Mouse (Mus musculus) CH12.LX (cell line): Measurements from ENCODE around the gene Cpa2. TPM values are rescaled to one million over a fixed set of nuclear protein-coding genes. Genes with fewer than 3 reads are reported as not detected.

Source experiments
- DNase-seq: peaks from one replicate; pipeline ENCODE4 v3.0.0-alpha.2; 2013; ENCODE audit errors: extremely low read depth
- H3K27ac ChIP-seq: 2 replicates; pipeline ENCODE4 v1.5.1; 2012; ENCODE audit warnings: low read depth, mild to moderate bottlenecking, control low read depth, moderate library complexity; ENCODE audit not compliant: insufficient read depth
- H3K27me3 ChIP-seq: replicated peaks from 2 replicates; pipeline ENCODE3; 2012; ENCODE audit warnings: inconsistent platforms
- H3K36me3 ChIP-seq, 2 experiments: replicated peaks in 1 of 2; 2 replicates each; pipeline versions ENCODE3 to v1.6.1; 2012; ENCODE audit warnings: inconsistent platforms in 1 of 2, low read length in 1 of 2, mild to moderate bottlenecking in 1 of 2, mixed read lengths in 1 of 2, moderate library complexity in 1 of 2; ENCODE audit not compliant: control insufficient read depth in 1 of 2, insufficient read depth in 1 of 2
- H3K4me1 ChIP-seq, 2 experiments: 2 replicates each; pipeline ENCODE4 v1.6.1; 2012; ENCODE audit warnings: inconsistent platforms in 1 of 2, moderate library complexity in 1 of 2; ENCODE audit not compliant: insufficient read depth in 2 of 2, control insufficient read depth in 1 of 2
- H3K4me2 ChIP-seq: 2 replicates; pipeline ENCODE4 v1.6.1; 2012; ENCODE audit warnings: low read depth, mild to moderate bottlenecking, control low read depth; ENCODE audit not compliant: poor library complexity, insufficient read depth, severe bottlenecking
- H3K4me3 ChIP-seq, 3 experiments: fragments of 150-350 bp in 1 of 3; sonication (generic) in 1 of 3; replicated peaks in 1 of 3; 2 replicates each; pipeline versions ENCODE3 to v1.5.1; 2011 to 2012; ENCODE audit warnings: low read depth in 2 of 3, low read length in 2 of 3, mild to moderate bottlenecking in 2 of 3, moderate library complexity in 2 of 3, control low read depth in 1 of 3, improper control_type of control experiment in 1 of 3, inconsistent platforms in 1 of 3, mixed read lengths in 1 of 3; ENCODE audit not compliant: poor library complexity in 1 of 3
- H3K79me2 ChIP-seq: replicated peaks from 2 replicates; pipeline ENCODE4 v1.6.1; 2012; ENCODE audit warnings: mild to moderate bottlenecking, moderate library complexity; ENCODE audit not compliant: control insufficient read depth, poor library complexity, insufficient read depth, severe bottlenecking; ENCODE audit errors: extremely low read depth
- H3K9ac ChIP-seq: 2 replicates; pipeline ENCODE4 v1.6.1; 2012; ENCODE audit warnings: low read depth, mild to moderate bottlenecking, control low read depth, moderate library complexity; ENCODE audit not compliant: insufficient read depth
- H3K9me3 ChIP-seq: replicated peaks from 2 replicates; pipeline ENCODE3; 2012; ENCODE audit warnings: low read length, inconsistent platforms, mixed read lengths
- BHLHE40 ChIP-seq: IDR thresholded peaks from 2 replicates; pipeline ENCODE4 v1.6.1; 2011; ENCODE audit warnings: mild to moderate bottlenecking, low read depth, low read length, improper control_type of control experiment
- CTCF ChIP-seq, 2 experiments: IDR thresholded peaks in 1 of 2; conservative IDR thresholded peaks in 1 of 2; 2 replicates each; pipeline ENCODE4 v1.5.1; 2011 to 2012; ENCODE audit warnings: low read depth in 2 of 2, low read length in 2 of 2, improper control_type of control experiment in 1 of 2, inconsistent platforms in 1 of 2, mild to moderate bottlenecking in 1 of 2, moderate library complexity in 1 of 2
- E2F4 ChIP-seq: IDR thresholded peaks from 2 replicates; pipeline ENCODE4 v1.6.1; 2011; ENCODE audit warnings: low read depth, low read length, improper control_type of control experiment; ENCODE audit not compliant: insufficient replicate concordance
- ELF1 ChIP-seq: IDR thresholded peaks from 2 replicates; pipeline ENCODE4 v1.6.1; 2014; ENCODE audit warnings: low read depth, mild to moderate bottlenecking, inconsistent platforms, low read length, improper control_type of control experiment
- ETS1 ChIP-seq: conservative IDR thresholded peaks from 2 replicates; pipeline ENCODE4 v1.6.1; 2012; ENCODE audit warnings: low read depth, mild to moderate bottlenecking, inconsistent platforms, low read length, improper control_type of control experiment, moderate library complexity
- GABPA ChIP-seq: IDR thresholded peaks from 2 replicates; pipeline ENCODE4 v1.6.1; 2012; ENCODE audit warnings: low read depth, low read length, improper control_type of control experiment, inconsistent platforms; ENCODE audit not compliant: insufficient replicate concordance
- HCFC1 ChIP-seq: IDR thresholded peaks from 2 replicates; pipeline ENCODE4 v1.6.1; 2012; ENCODE audit warnings: low read depth, mild to moderate bottlenecking, inconsistent platforms, low read length, improper control_type of control experiment
- IRF4 ChIP-seq: IDR thresholded peaks from 2 replicates; pipeline ENCODE4 v1.6.1; 2014; ENCODE audit warnings: low read depth, mild to moderate bottlenecking, inconsistent platforms, low read length, improper control_type of control experiment
- KAT2A ChIP-seq: IDR thresholded peaks from 2 replicates; pipeline ENCODE4 v1.6.1; 2012; ENCODE audit warnings: low read length, improper control_type of control experiment, inconsistent platforms; ENCODE audit not compliant: insufficient replicate concordance
- MEF2A ChIP-seq: IDR thresholded peaks from 2 replicates; pipeline ENCODE4 v1.6.1; 2014; ENCODE audit warnings: low read depth, mild to moderate bottlenecking, inconsistent platforms, low read length, improper control_type of control experiment, borderline replicate concordance
- RAD21 ChIP-seq: IDR thresholded peaks from 2 replicates; pipeline ENCODE4 v1.6.1; 2011; ENCODE audit warnings: low read depth, mild to moderate bottlenecking, low read length, improper control_type of control experiment, moderate library complexity
- SIN3A ChIP-seq: IDR thresholded peaks from 2 replicates; pipeline ENCODE4 v1.6.1; 2012; ENCODE audit warnings: low read length, improper control_type of control experiment, inconsistent platforms
- USF2 ChIP-seq: conservative IDR thresholded peaks from 2 replicates; pipeline ENCODE4 v1.6.1; 2011; ENCODE audit warnings: low read depth, low read length, improper control_type of control experiment
- ZC3H11A ChIP-seq: IDR thresholded peaks from 2 replicates; pipeline ENCODE4 v1.6.1; 2012; ENCODE audit warnings: low read depth, mild to moderate bottlenecking, inconsistent platforms, low read length, improper control_type of control experiment
- ZMIZ1 ChIP-seq: IDR thresholded peaks from 2 replicates; pipeline ENCODE4 v1.6.1; 2012; ENCODE audit warnings: low read depth, mild to moderate bottlenecking, inconsistent platforms, low read length, improper control_type of control experiment
- ZNF384 ChIP-seq: IDR thresholded peaks from 2 replicates; pipeline ENCODE4 v1.6.1; 2012; ENCODE audit warnings: low read depth, low read length, improper control_type of control experiment, inconsistent platforms
- dilution Hi-C: fragments of 300-500 bp; cut with MboI; formaldehyde crosslinking; loops from 2 replicates; pipeline ENCODE4 v1.14.3; 2020; ENCODE audit warnings: low sequenced_read_pairs; ENCODE audit not compliant: extremely low pct_unique_long_range_greater_than_20kb, extremely low pct_ligation_motif_present
- in situ Hi-C: fragments of 300-500 bp; cut with MboI; formaldehyde crosslinking; loops from 3 replicates; pipeline ENCODE4 v1.14.3; 2019; ENCODE audit warnings: low sequenced_read_pairs, low pct_ligation_motif_present, low pct_unique_long_range_greater_than_20kb, mixed read lengths
- polyA plus RNA-seq: library from polyadenylated mRNA; unstranded; fragments of >175 nt; gene quantifications from 2 replicates; pipeline ENCODE4 v1.2.1, GENCODE M21; 2012; ENCODE audit warnings: low read depth; ENCODE audit not compliant: insufficient read length
- total RNA-seq, 2 experiments: library from RNA; depleted of rRNA; stranded (reverse); fragments of 300-350 nt in 1 of 2; fragments of >200 nt in 1 of 2; gene quantifications; 2 replicates each; pipeline ENCODE4 v1.2.3; 2012 to 2014

Gene Cpa2
- total and polyA plus RNA-seq, 3 experiments, result not detected

GRCm38 (mm10) chr6:30611212-30611611 is 69.8 kb downstream of the Cpa2 start:
- Histone ChIP-seq H3K36me3 (no peaks in the 10 kb centered on the region), H3K4me3 (no peak overlapping the region), H3K4me1 (no peaks in the 10 kb centered on the region), H3K9ac (no peak overlapping the region), H3K4me2 (no peak overlapping the region), H3K27me3 (no peaks in the 10 kb centered on the region), H3K79me2 (no peaks in the 10 kb centered on the region), H3K27ac (no peak overlapping the region), H3K9me3 (no peaks in the 10 kb centered on the region)
- TF ChIP-seq HCFC1, result no peak
- no peak for TF ChIP-seq ELF1
- TF ChIP-seq USF2, result no peak
- no peak for TF ChIP-seq CTCF (conservative IDR thresholded peaks at IDR 0.05 in 1 of 2, IDR thresholded peaks at IDR 0.05 in 1 of 2; ENCODE audit: low read depth in 2 of 2, low read length in 2 of 2)
- TF ChIP-seq SIN3A, result no peak
- TF ChIP-seq KAT2A, result no peak
- TF ChIP-seq ZMIZ1, result no peak
- no peak for TF ChIP-seq BHLHE40
- no peak for TF ChIP-seq ZC3H11A
- no peak for TF ChIP-seq ETS1
- no peak for TF ChIP-seq E2F4
- no peak for TF ChIP-seq RAD21
- no peak for TF ChIP-seq MEF2A
- TF ChIP-seq IRF4, result no peak
- TF ChIP-seq ZNF384, result no peak
- TF ChIP-seq GABPA, result no peak
- dilution Hi-C loops (no loop called here), in situ Hi-C loops (no loop called here)
- DNase-seq, result no peak

Other genes starting within 250 kb of the Cpa2 start
- gene Ube2h, start 237.0 kb upstream of the Cpa2 start, total RNA-seq (2012; rRNA removed), result 9.4 and 13.4 TPM in 2 replicates
- 5.9 and 6.1 TPM in 2 replicates for gene Ube2h, start 237.0 kb upstream of the Cpa2 start, total RNA-seq (2014; rRNA removed)
- 11.8 and 13.4 TPM in 2 replicates for gene Ube2h, start 237.0 kb upstream of the Cpa2 start, polyA plus RNA-seq
- 59.5 and 61.3 TPM in 2 replicates for gene Zc3hc1, start 150.6 kb upstream of the Cpa2 start, total RNA-seq (2012; rRNA removed)
- 89.5 and 94.4 TPM in 2 replicates for gene Zc3hc1, start 150.6 kb upstream of the Cpa2 start, total RNA-seq (2014; rRNA removed)
- gene Zc3hc1, start 150.6 kb upstream of the Cpa2 start, polyA plus RNA-seq, result 72.9 and 80.2 TPM in 2 replicates
- gene Klhdc10, start 139.7 kb upstream of the Cpa2 start, total RNA-seq (2012; rRNA removed), result 30.6 and 37.7 TPM in 2 replicates
- 22.1 and 26.3 TPM in 2 replicates for gene Klhdc10, start 139.7 kb upstream of the Cpa2 start, total RNA-seq (2014; rRNA removed)
- gene Klhdc10, start 139.7 kb upstream of the Cpa2 start, polyA plus RNA-seq, result 29.6 and 35.8 TPM in 2 replicates
- gene Tmem209, start 31.8 kb upstream of the Cpa2 start, total RNA-seq (2012; rRNA removed), result 25.1 and 27.1 TPM in 2 replicates
- 46.5 and 53.3 TPM in 2 replicates for gene Tmem209, start 31.8 kb upstream of the Cpa2 start, total RNA-seq (2014; rRNA removed)
- 53.2 and 59.2 TPM in 2 replicates for gene Tmem209, start 31.8 kb upstream of the Cpa2 start, polyA plus RNA-seq
- gene Ssmem1, start 31.7 kb upstream of the Cpa2 start, total RNA-seq (2012; rRNA removed), result 0.17 and 0.34 TPM in 2 replicates
- gene Ssmem1, start 31.7 kb upstream of the Cpa2 start, total RNA-seq (2014; rRNA removed), result 0.23 and 0.34 TPM in 2 replicates
- gene Ssmem1, start 31.7 kb upstream of the Cpa2 start, polyA plus RNA-seq, result not detected in 2 replicates
- not detected in 2 replicates for gene Cpa4, start 26.8 kb downstream of the Cpa2 start, total RNA-seq (2012; rRNA removed)
- not detected in 2 replicates for gene Cpa4, start 26.8 kb downstream of the Cpa2 start, total RNA-seq (2014; rRNA removed)
- gene Cpa4, start 26.8 kb downstream of the Cpa2 start, polyA plus RNA-seq, result not detected in 2 replicates
- not detected in 2 replicates for gene Cpa5, start 69.4 kb downstream of the Cpa2 start, total RNA-seq (2012; rRNA removed)
- gene Cpa5, start 69.4 kb downstream of the Cpa2 start, total RNA-seq (2014; rRNA removed), result not detected in 2 replicates
- gene Cpa5, start 69.4 kb downstream of the Cpa2 start, polyA plus RNA-seq, result not detected in 2 replicates
- not detected in 2 replicates for gene Cpa1, start 97.6 kb downstream of the Cpa2 start, total RNA-seq (2012; rRNA removed)
- not detected in 2 replicates for gene Cpa1, start 97.6 kb downstream of the Cpa2 start, total RNA-seq (2014; rRNA removed)
- gene Cpa1, start 97.6 kb downstream of the Cpa2 start, polyA plus RNA-seq, result not detected in 2 replicates
- gene Cep41, start 152.2 kb downstream of the Cpa2 start, total RNA-seq (2012; rRNA removed), result 4.2 and 4.5 TPM in 2 replicates
- 9.0 and 11.4 TPM in 2 replicates for gene Cep41, start 152.2 kb downstream of the Cpa2 start, total RNA-seq (2014; rRNA removed)
- 7.1 and 8.7 TPM in 2 replicates for gene Cep41, start 152.2 kb downstream of the Cpa2 start, polyA plus RNA-seq
- 0.08 and 0.13 TPM in 2 replicates for gene Mest, start 182.0 kb downstream of the Cpa2 start, total RNA-seq (2012; rRNA removed)
- not detected in 2 replicates for gene Mest, start 182.0 kb downstream of the Cpa2 start, total RNA-seq (2014; rRNA removed)
- 0.42 TPM in 1 of 2 replicates, not detected in the other for gene Mest, start 182.0 kb downstream of the Cpa2 start, polyA plus RNA-seq